Mouse (Mus musculus) heart, embryonic 14.5 days (tissue): ENCODE results near the gene Rasgef1b. TPM values are rescaled to one million over a fixed set of nuclear protein-coding genes. Genes with fewer than 3 reads are reported as not detected.

Source experiments
- ATAC-seq: fragments of 200-750 bp; cut with Nextera tagmentation; 2 replicates; pipeline ENCODE4 v1.8.0; 2017; ENCODE audit warnings: low read depth, moderate TSS enrichment; ENCODE audit not compliant: insufficient number of reproducible peaks, insufficient read depth, low FRiP score
- H3K27ac ChIP-seq, 2 experiments: fragments of 200-500 bp in 1 of 2; fragments of 300-500 bp in 1 of 2; sonication (generic) in 1 of 2; replicated peaks in 1 of 2; 2 replicates each; pipeline ENCODE4 v1.5.1; 2012 to 2014; ENCODE audit warnings: low read depth in 2 of 2, low read length in 2 of 2, control low read depth in 1 of 2, mild to moderate bottlenecking in 1 of 2, mixed read lengths in 1 of 2; ENCODE audit not compliant: control insufficient read depth in 1 of 2, insufficient read depth in 1 of 2
- H3K27me3 ChIP-seq: fragments of 300-500 bp; sonication (generic); 2 replicates; pipeline ENCODE4 v1.6.1; 2014; ENCODE audit warnings: mild to moderate bottlenecking, low read length, control low read depth; ENCODE audit not compliant: control insufficient read depth, insufficient read depth
- H3K36me3 ChIP-seq: fragments of 300-500 bp; sonication (generic); 2 replicates; pipeline ENCODE4 v1.6.1; 2014; ENCODE audit warnings: mild to moderate bottlenecking, control low read depth, low read length, mixed read lengths; ENCODE audit not compliant: control insufficient read depth, insufficient read depth
- H3K4me1 ChIP-seq, 2 experiments: fragments of 200-500 bp in 1 of 2; fragments of 300-500 bp in 1 of 2; sonication (generic) in 1 of 2; 2 replicates each; pipeline ENCODE4 v1.6.1; 2012 to 2014; ENCODE audit warnings: low read length in 2 of 2, control low read depth in 1 of 2, mixed read lengths in 1 of 2; ENCODE audit not compliant: control insufficient read depth in 2 of 2, insufficient read depth in 2 of 2
- H3K4me2 ChIP-seq: fragments of 300-500 bp; sonication (generic); 2 replicates; pipeline ENCODE4 v1.6.1; 2014; ENCODE audit warnings: mild to moderate bottlenecking, low read length
- H3K4me3 ChIP-seq, 2 experiments: fragments of 200-500 bp in 1 of 2; fragments of 300-500 bp in 1 of 2; sonication (generic) in 1 of 2; 2 replicates each; pipeline ENCODE4 v1.5.1; 2012 to 2014; ENCODE audit warnings: low read length in 2 of 2, mild to moderate bottlenecking in 2 of 2, control low read depth in 1 of 2, low read depth in 1 of 2, moderate library complexity in 1 of 2; ENCODE audit not compliant: control insufficient read depth in 1 of 2, insufficient read depth in 1 of 2
- H3K9ac ChIP-seq: fragments of 300-500 bp; sonication (generic); 2 replicates; pipeline ENCODE4 v1.6.1; 2014; ENCODE audit warnings: mild to moderate bottlenecking, low read length
- H3K9me3 ChIP-seq: fragments of 300-500 bp; sonication (generic); 2 replicates; pipeline ENCODE4 v1.6.1; 2016; ENCODE audit warnings: low read length, control low read depth; ENCODE audit not compliant: control insufficient read depth
- WGBS: fragments of 180-500 bp; shearing (Covaris S2); extraction: QIAGEN DNeasy Blood & Tissue Kit; methylation state at CpG from one replicate; pipeline ENCODE4 v1.1.7; 2014; 5-methylcytosine and 5-hydroxymethylcytosine counted together
- polyA plus RNA-seq: library from polyadenylated mRNA; unstranded; fragments of >200 nt; fragmentation: Nextera tagmentation; extraction: Ambion mirVana; gene quantifications from 2 replicates; pipeline ENCODE4 v1.2.1, GENCODE M21; 2014

The Rasgef1b gene
- polyA plus RNA-seq, 1 experiment from 2014 or later, result 45.9 TPM

DNA sequence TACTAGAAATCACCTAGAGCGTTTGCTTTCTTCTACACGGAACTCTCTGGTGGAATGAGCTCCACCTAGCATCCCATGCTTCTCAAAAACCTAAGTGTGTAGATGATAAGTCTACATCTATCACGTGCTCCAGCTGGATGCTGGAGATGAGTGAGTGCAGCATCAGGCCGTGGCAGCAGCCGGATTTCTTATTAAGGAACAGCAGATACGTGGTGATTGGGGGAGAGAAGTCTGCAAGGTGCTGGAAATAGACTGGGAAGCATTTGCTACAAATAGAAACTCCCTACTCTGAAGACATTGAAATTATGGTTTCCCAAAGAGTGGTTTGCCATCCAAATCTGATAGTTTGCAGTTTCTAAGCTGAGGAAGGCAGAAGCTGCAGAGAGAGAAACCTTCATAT lies 269.9 kb downstream of the Rasgef1b start:
- H3K4me1 ChIP-seq, result no peaks in the 10 kb centered on the region
- WGBS, result 40% methylated on average over 6 of the region's 6 CpGs
- no peaks in the 10 kb centered on the region for H3K36me3 ChIP-seq
- H3K4me3 ChIP-seq, result no peak overlapping the region
- H3K9ac ChIP-seq, result no peak overlapping the region
- H3K27ac ChIP-seq, result no peak overlapping the region
- ATAC-seq, result no peak
- H3K27me3 ChIP-seq, result no peaks in the 10 kb centered on the region
- no peaks in the 10 kb centered on the region for H3K9me3 ChIP-seq
- H3K4me2 ChIP-seq, result no peak overlapping the region

DNA sequence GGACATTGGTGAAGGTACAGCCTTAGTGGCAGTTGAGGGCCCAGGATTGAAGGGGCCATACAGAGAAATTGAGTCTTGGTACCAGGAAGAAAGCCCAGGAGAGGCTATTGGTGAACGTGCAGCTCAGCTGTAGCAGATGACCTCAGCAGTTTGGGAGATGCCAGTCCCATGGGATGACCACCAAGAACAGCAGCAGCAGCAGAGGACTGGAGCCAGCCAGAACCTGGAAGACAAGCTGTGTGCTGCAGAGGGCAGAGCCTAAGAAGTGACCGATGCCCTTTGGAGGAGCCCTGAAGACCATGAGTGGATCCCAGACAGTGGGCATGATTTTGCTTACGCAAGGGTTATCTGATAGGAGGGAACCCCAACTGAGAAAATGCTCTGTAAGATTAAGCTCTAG lies 271.6 kb downstream of the Rasgef1b start:
- Histone ChIP-seq H3K36me3 (no peaks in the 10 kb centered on the region), H3K4me3 (no peak overlapping the region), H3K27me3 (no peaks in the 10 kb centered on the region), H3K4me2 (no peak overlapping the region), H3K27ac (no peak overlapping the region), H3K9me3 (no peaks in the 10 kb centered on the region), H3K4me1 (peaks cover 4% of the 10 kb centered on the region in 2 experiments; a peak in 2 of 4 replicates), H3K9ac (no peak overlapping the region)
- ATAC-seq, result no peak
- WGBS, result 88% methylated on average over 3 of the region's 3 CpGs

- Histone ChIP-seq H3K27me3 (no peaks in the 10 kb centered on the region), H3K9ac (no peak overlapping the region), H3K36me3 (no peaks in the 10 kb centered on the region), H3K27ac (no peak overlapping the region), H3K4me3 (no peak overlapping the region), H3K4me1 (peaks cover 9 to 11% of the 10 kb centered on the region in 2 experiments; a peak in 3 of 4 replicates), H3K9me3 (no peaks in the 10 kb centered on the region), H3K4me2 (no peak overlapping the region)
- WGBS, result 22% methylated on average over 2 of the region's 2 CpGs
- no peak for ATAC-seq
Observed at GRCm38 (mm10) chr5:99451939-99452338, 276.9 kb downstream of the Rasgef1b start.

DNA sequence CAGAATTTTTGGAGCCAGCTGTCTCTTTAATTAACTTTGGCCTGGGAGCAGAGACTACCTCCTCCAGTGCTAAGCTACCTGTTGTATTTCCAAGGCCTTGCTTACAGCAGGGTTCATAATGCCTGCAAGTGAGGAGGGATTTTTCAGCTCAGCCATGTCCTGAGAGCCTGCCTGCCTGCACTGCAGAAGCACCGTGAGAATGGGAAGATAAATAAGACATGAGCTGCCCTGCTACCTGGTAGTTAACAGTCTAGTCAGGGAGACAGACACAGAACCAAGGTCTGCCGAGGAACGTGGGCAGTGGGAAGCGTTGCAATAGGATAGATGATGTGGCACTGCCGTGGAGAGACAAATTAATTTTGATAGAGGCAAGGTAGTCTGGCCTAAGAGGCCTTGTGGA lies 277.4 kb downstream of the Rasgef1b start:
- Histone ChIP-seq H3K9me3 (no peaks in the 10 kb centered on the region), H3K36me3 (no peaks in the 10 kb centered on the region), H3K27me3 (no peaks in the 10 kb centered on the region), H3K4me2 (no peak overlapping the region), H3K4me1 (peaks cover 9 to 11% of the 10 kb centered on the region in 2 experiments; a peak in 3 of 4 replicates), H3K9ac (no peak overlapping the region), H3K4me3 (no peak overlapping the region), H3K27ac (no peak overlapping the region)
- no peak for ATAC-seq
- 53% methylated on average over 5 of the region's 5 CpGs for WGBS

GRCm38 (mm10) chr5:99450994-99451393 lies 277.9 kb downstream of the Rasgef1b start:
- no peak overlapping the region for H3K4me3 ChIP-seq
- H3K4me1 ChIP-seq, result peaks cover 9 to 11% of the 10 kb centered on the region in 2 experiments; a peak in 3 of 4 replicates
- no peak overlapping the region for H3K27ac ChIP-seq
- ATAC-seq, result no peak
- WGBS, result 71% methylated on average over 4 of the region's 4 CpGs
- H3K36me3 ChIP-seq, result no peaks in the 10 kb centered on the region
- no peak overlapping the region for H3K9ac ChIP-seq
- no peaks in the 10 kb centered on the region for H3K9me3 ChIP-seq
- no peak overlapping the region for H3K4me2 ChIP-seq
- no peaks in the 10 kb centered on the region for H3K27me3 ChIP-seq

GRCm38 (mm10) chr5:99450463-99450862 lies 278.4 kb downstream of the Rasgef1b start:
- Histone ChIP-seq H3K27ac (no peak overlapping the region), H3K4me2 (no peak overlapping the region)
- whole genome bisulfite sequencing, result 79% methylated on average over 3 of the region's 3 CpGs

DNA sequence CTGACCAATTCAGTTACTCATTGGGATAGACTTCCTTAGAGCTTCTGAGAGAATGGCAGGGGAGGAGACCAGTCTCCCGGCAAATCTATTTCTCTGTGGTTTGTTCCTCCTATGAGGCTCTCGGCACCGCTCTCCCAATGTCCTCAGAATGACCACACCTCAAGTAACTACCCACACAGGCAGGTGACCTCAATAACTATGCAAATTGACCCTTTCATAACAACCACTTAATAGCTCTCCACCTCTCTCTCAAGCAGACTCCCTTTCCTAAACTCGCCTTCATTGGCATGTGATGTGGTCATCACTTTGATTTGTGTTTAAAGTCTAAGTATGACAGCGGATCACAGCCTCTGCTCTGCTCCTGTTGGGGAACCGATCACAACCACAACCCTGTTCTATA lies 281.4 kb downstream of the Rasgef1b start:
- Histone ChIP-seq H3K4me3 (no peak overlapping the region), H3K27me3 (no peaks in the 10 kb centered on the region), H3K36me3 (no peaks in the 10 kb centered on the region), H3K9ac (no peak overlapping the region), H3K9me3 (no peaks in the 10 kb centered on the region), H3K4me1 (peaks cover 10 to 12% of the 10 kb centered on the region in 2 experiments), H3K4me2 (no peak overlapping the region), H3K27ac (no peak overlapping the region)
- ATAC-seq, result no peak
- 86% methylated on average over 6 of the region's 6 CpGs for WGBS

More at GRCm38 (mm10) chr5:99450463-99450862, 278.4 kb downstream of the Rasgef1b start:
- peaks cover 9 to 11% of the 10 kb centered on the region in 2 experiments; a peak in 3 of 4 replicates for H3K4me1 ChIP-seq
- H3K4me3 ChIP-seq, result no peak overlapping the region
- no peak overlapping the region for H3K9ac ChIP-seq
- no peaks in the 10 kb centered on the region for H3K27me3 ChIP-seq
- ATAC-seq, result no peak
- H3K9me3 ChIP-seq, result no peaks in the 10 kb centered on the region
- no peaks in the 10 kb centered on the region for H3K36me3 ChIP-seq

GRCm38 (mm10) chr5:99445242-99445641 lies 283.6 kb downstream of the Rasgef1b start:
- no peak for ATAC-seq
- H3K36me3 ChIP-seq, result no peaks in the 10 kb centered on the region
- no peak overlapping the region for H3K4me3 ChIP-seq
- H3K27ac ChIP-seq, result no peak overlapping the region
- no peaks in the 10 kb centered on the region for H3K27me3 ChIP-seq
- WGBS, result 71% methylated on average over 5 of the region's 5 CpGs
- no peaks in the 10 kb centered on the region for H3K9me3 ChIP-seq
- no peak overlapping the region for H3K4me2 ChIP-seq
- H3K4me1 ChIP-seq, result peaks cover 2 to 5% of the 10 kb centered on the region in 2 experiments; a peak in 3 of 4 replicates
- no peak overlapping the region for H3K9ac ChIP-seq
